In the genomic region with DNA sequence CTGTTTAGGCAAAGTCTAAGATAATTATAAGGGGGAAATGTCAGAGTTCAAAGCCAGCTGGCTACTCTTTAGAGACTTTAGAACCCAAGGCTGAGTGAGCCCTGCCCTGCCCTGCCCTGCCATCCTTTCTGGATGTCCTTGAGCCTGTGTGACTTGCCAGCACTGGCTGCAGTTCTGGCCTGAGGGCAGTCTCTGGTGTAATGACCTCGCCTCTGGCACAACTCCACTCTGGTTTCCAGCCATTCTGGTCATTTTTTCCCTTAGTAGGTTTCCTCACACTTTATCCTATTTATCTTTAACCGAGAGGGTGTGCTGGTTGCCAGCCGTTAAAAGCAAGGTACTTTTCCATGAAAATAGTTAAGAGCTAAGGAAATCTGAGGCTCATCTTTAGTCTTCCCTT, we compare ENCODE assay signal across 12 mouse cellular contexts. TPM values are rescaled to one million over a fixed set of nuclear protein-coding genes. Genes with fewer than 3 reads are reported as not detected.
DNase-seq lines count a peak whose midpoint lies in the region; ATAC-seq and TF ChIP-seq lines count a peak whose summit lies in the region.
"Had no signal": no experiment of that assay in that cellular context is flagged by ENCODE, and none has a peak within 500 bp of the region (broad histone marks: within the 10 kb centered on the region; RNA-seq: fewer than 3 reads in every experiment).

No protein-coding gene starts in this region.

- intact Hi-C loops in gastrocnemius, postnatal 14 days (cut with DNase I; ENCODE audit: low total_unique reads) = no loop called here

- DNase-seq in cerebellum, adult 9-10 months = peak; percentile 35
- no peak for DNase-seq in cerebellum, adult 9-11 months
- DNase-seq in lung, postnatal 36 days = peak; percentile 37
- DNase-seq in lung, postnatal 0 days (ENCODE audit: low spot score) = no peak
- DNase-seq in gastrocnemius, postnatal 14 days = peak; percentile 25
- DNase-seq in kidney, postnatal 14 days = peak; percentile 81
- DNase-seq in embryo, embryonic 10 days (ENCODE audit: low spot score) = no peak
- DNase-seq in thymus, postnatal 0 days (ENCODE audit: low spot score) = no peak
- DNase-seq: liver, postnatal 0 days; thymus, postnatal 36 days had no signal

- TF ChIP-seq CTCF in lung, postnatal 0 days (IDR thresholded peaks at IDR 0.05) = no peak

- H3K9ac ChIP-seq in lung, postnatal 0 days (replicated peaks; ENCODE audit: low read depth) = no peak overlapping the region
- H3K9ac ChIP-seq: liver, postnatal 0 days; midbrain, embryonic 15.5 days had no signal

- no peak overlapping the region for H3K4me2 ChIP-seq in lung, postnatal 0 days (replicated peaks; ENCODE audit: low read depth, low read length)
- H3K4me2 ChIP-seq: midbrain, embryonic 15.5 days had no signal

- H3K4me1 ChIP-seq in lung, postnatal 0 days (ENCODE audit: insufficient read depth, low read depth, low read length) = peaks cover 9% of the 10 kb centered on the region; the same call in 1 of the 2 replicates
- H3K4me1 ChIP-seq: midbrain, embryonic 15.5 days had no signal

- H3K9me3 ChIP-seq in lung, postnatal 0 days (ENCODE audit: low read length) = no peaks in the 10 kb centered on the region
- H3K9me3 ChIP-seq: midbrain, embryonic 15.5 days had no signal

- no peaks in the 10 kb centered on the region for H3K27me3 ChIP-seq in lung, postnatal 0 days (replicated peaks; ENCODE audit: insufficient read depth, low read length)
- H3K27me3 ChIP-seq: midbrain, embryonic 15.5 days had no signal

- 62% methylated on average over 3 of the region's 3 CpGs for WGBS in lung, postnatal 0 days

- no peaks in the 10 kb centered on the region for H3K36me3 ChIP-seq in lung, postnatal 0 days (ENCODE audit: insufficient read depth, low read length)
- H3K36me3 ChIP-seq: midbrain, embryonic 15.5 days had no signal

- no peak for ATAC-seq in lung, postnatal 0 days
- ATAC-seq: intestine, postnatal 0 days; liver, postnatal 0 days; midbrain, embryonic 15.5 days had no signal

- TF ChIP-seq EP300 in lung, postnatal 0 days (IDR thresholded peaks at IDR 0.05) = no peak

- no peak overlapping the region for H3K4me3 ChIP-seq in lung, postnatal 0 days (ENCODE audit: low read depth, low read length)
- H3K4me3 ChIP-seq: midbrain, embryonic 15.5 days had no signal

- H3K27ac ChIP-seq in lung, postnatal 0 days (ENCODE audit: low read length) = no peak overlapping the region
- H3K27ac ChIP-seq: midbrain, embryonic 15.5 days had no signal

RNA-seq across cellular contexts. Expression of a gene that starts 45.3 kb away (rescaled TPM):
- 26.1 and 28.5 TPM in 2 replicates for polyA plus RNA-seq in lung, postnatal 0 days (2015; fragmentation: Nextera tagmentation; extraction: Ambion mirVana)
- total RNA-seq in gastrocnemius, postnatal 14 days (2021) = 1 to 10 TPM; 8.5 to 9.3 TPM
- 1.1 TPM in 2 replicates for polyA plus RNA-seq in thymus, postnatal 0 days (2015; fragmentation: Nextera tagmentation; extraction: Ambion mirVana)

Comparison
In these comparisons a context has a peak if more than half of its experiments do, and no peak if none do; other contexts are left out.
1. DNase-seq: peak in cerebellum, adult 9-10 months (single experiment), lung, postnatal 36 days (single experiment), gastrocnemius, postnatal 14 days (single experiment) and kidney, postnatal 14 days (single experiment); none in cerebellum, adult 9-11 months (single experiment), lung, postnatal 0 days (single experiment), embryo, embryonic 10 days (single experiment) and thymus, postnatal 0 days (single experiment).
2. RNA of a gene that starts 45.3 kb away (polyA plus RNA-seq): 26.1 to 28.5 TPM in lung, postnatal 0 days; 1.1 TPM in thymus, postnatal 0 days; every median in the first group is over 10 times any median in the second.